Mouse (Mus musculus): ENCODE results near the gene Neurod1. TPM values are rescaled to one million over a fixed set of nuclear protein-coding genes. Genes with fewer than 3 reads are reported as not detected.

Gene Neurod1
- total and polyA plus RNA-seq, 3 experiments = not detected

GRCm38 (mm10) chr2:79442227-79442626 is 14.3 kb downstream of the Neurod1 start:
- no peak overlapping the region for H3K27ac ChIP-seq (ENCODE audit: control insufficient read depth, low read depth, low read length)
- no peaks in the 10 kb centered on the region for H3K79me2 ChIP-seq (ENCODE audit: control insufficient read depth, insufficient read depth, low read length, poor library complexity)
- TF ChIP-seq MEF2A (IDR thresholded peaks at IDR 0.05; ENCODE audit: extremely low read depth, insufficient replicate concordance, low read depth, low read length, poor library complexity, severe bottlenecking) (no peak), USF1 (IDR thresholded peaks at IDR 0.05; ENCODE audit: low read depth, low read length) (no peak), CHD2 (IDR thresholded peaks at IDR 0.05; ENCODE audit: low read length) (no peak), KAT2A (conservative IDR thresholded peaks at IDR 0.05; ENCODE audit: low read depth, low read length) (no peak)
- no peak overlapping the region for H3K4me3 ChIP-seq (ENCODE audit: control insufficient read depth in 1 of 2, insufficient read depth in 1 of 2, low read depth in 2 of 2, low read length in 2 of 2)
- no peak for DNase-seq (ENCODE audit: low read depth, low spot score)
- no peaks in the 10 kb centered on the region for H3K9me3 ChIP-seq (replicated peaks; ENCODE audit: insufficient read depth, low read length)
- no peaks in the 10 kb centered on the region for H3K27me3 ChIP-seq (ENCODE audit: control insufficient read depth in 1 of 2, insufficient read depth in 2 of 2, low read length in 2 of 2)
- no peaks in the 10 kb centered on the region for H3K4me1 ChIP-seq (ENCODE audit: control insufficient read depth in 1 of 2, insufficient read depth in 2 of 2, low read length in 2 of 2)
- H3K9ac ChIP-seq (ENCODE audit: control insufficient read depth, low read depth, low read length, poor library complexity, severe bottlenecking) = no peak overlapping the region
- no peaks in the 10 kb centered on the region for H3K36me3 ChIP-seq (ENCODE audit: control insufficient read depth in 1 of 2, insufficient read depth in 2 of 2, low read length in 2 of 2)

- Histone ChIP-seq H3K9ac (ENCODE audit: control insufficient read depth, low read depth, low read length, poor library complexity, severe bottlenecking) (no peak overlapping the region), H3K4me1 (ENCODE audit: control insufficient read depth in 1 of 2, insufficient read depth in 2 of 2, low read length in 2 of 2) (no peaks in the 10 kb centered on the region), H3K4me3 (ENCODE audit: control insufficient read depth in 1 of 2, insufficient read depth in 1 of 2, low read depth in 2 of 2, low read length in 2 of 2) (no peak overlapping the region), H3K9me3 (replicated peaks; ENCODE audit: insufficient read depth, low read length) (no peaks in the 10 kb centered on the region), H3K36me3 (ENCODE audit: control insufficient read depth in 1 of 2, insufficient read depth in 2 of 2, low read length in 2 of 2) (no peaks in the 10 kb centered on the region), H3K27me3 (ENCODE audit: control insufficient read depth in 1 of 2, insufficient read depth in 2 of 2, low read length in 2 of 2) (peaks cover 0 to 2% of the 10 kb centered on the region in 2 experiments; a peak in 1 of 4 replicates), H3K79me2 (ENCODE audit: control insufficient read depth, insufficient read depth, low read length, poor library complexity) (no peaks in the 10 kb centered on the region), H3K27ac (ENCODE audit: control insufficient read depth, low read depth, low read length) (no peak overlapping the region)
- no peak for DNase-seq (ENCODE audit: low read depth, low spot score)
- TF ChIP-seq UBTF (IDR thresholded peaks at IDR 0.05; ENCODE audit: borderline replicate concordance, insufficient read depth, low read depth, low read length) = no peak
- TF ChIP-seq TAL1 (IDR thresholded peaks at IDR 0.05; ENCODE audit: low read length) = no peak
- TF ChIP-seq SIN3A (IDR thresholded peaks at IDR 0.05; ENCODE audit: low read length) = no peak
- TF ChIP-seq USF1 (IDR thresholded peaks at IDR 0.05; ENCODE audit: low read depth, low read length) = no peak
- TF ChIP-seq MYC (IDR thresholded peaks at IDR 0.05; ENCODE audit: low read depth, low read length) = no peak
- no peak for TF ChIP-seq MAZ (IDR thresholded peaks at IDR 0.05; ENCODE audit: low read depth, low read length)
- TF ChIP-seq NELFE (IDR thresholded peaks at IDR 0.05; ENCODE audit: low read depth, low read length) = no peak
- no peak for TF ChIP-seq CTCF (IDR thresholded peaks at IDR 0.05 in 2 of 3, conservative IDR thresholded peaks at IDR 0.05 in 1 of 3; ENCODE audit: control insufficient read depth in 1 of 3, insufficient read depth in 1 of 3, low read depth in 2 of 3, low read length in 3 of 3, poor library complexity in 1 of 3, severe bottlenecking in 1 of 3)
- no peak for TF ChIP-seq EP300 (IDR thresholded peaks at IDR 0.05; ENCODE audit: low read depth in 1 of 2, low read length in 2 of 2)
- TF ChIP-seq TBP (IDR thresholded peaks at IDR 0.05; ENCODE audit: low read depth, low read length) = no peak
- no peak for TF ChIP-seq GABPA (IDR thresholded peaks at IDR 0.05; ENCODE audit: low read depth, low read length)
- no peak for TF ChIP-seq ZKSCAN1 (IDR thresholded peaks at IDR 0.05; ENCODE audit: low read depth, low read length)
Measured at GRCm38 (mm10) chr2:79430061-79430460, 26.5 kb downstream of the Neurod1 start.

GRCm38 (mm10) chr2:79429650-79430049 is 26.9 kb downstream of the Neurod1 start:
- no peaks in the 10 kb centered on the region for H3K9me3 ChIP-seq (replicated peaks; ENCODE audit: insufficient read depth, low read length)
- H3K27me3 ChIP-seq (ENCODE audit: control insufficient read depth in 1 of 2, insufficient read depth in 2 of 2, low read length in 2 of 2) = peaks cover 0 to 2% of the 10 kb centered on the region in 2 experiments; a peak in 1 of 4 replicates
- H3K79me2 ChIP-seq (ENCODE audit: control insufficient read depth, insufficient read depth, low read length, poor library complexity) = no peaks in the 10 kb centered on the region
- H3K27ac ChIP-seq (ENCODE audit: control insufficient read depth, low read depth, low read length) = no peak overlapping the region
- no peak overlapping the region for H3K4me3 ChIP-seq (ENCODE audit: control insufficient read depth in 1 of 2, insufficient read depth in 1 of 2, low read depth in 2 of 2, low read length in 2 of 2)
- H3K36me3 ChIP-seq (ENCODE audit: control insufficient read depth in 1 of 2, insufficient read depth in 2 of 2, low read length in 2 of 2) = no peaks in the 10 kb centered on the region
- DNase-seq (ENCODE audit: low read depth, low spot score) = no peak
- H3K9ac ChIP-seq (ENCODE audit: control insufficient read depth, low read depth, low read length, poor library complexity, severe bottlenecking) = no peak overlapping the region
- TF ChIP-seq MEF2A (IDR thresholded peaks at IDR 0.05; ENCODE audit: extremely low read depth, insufficient replicate concordance, low read depth, low read length, poor library complexity, severe bottlenecking) (no peak), UBTF (IDR thresholded peaks at IDR 0.05; ENCODE audit: borderline replicate concordance, insufficient read depth, low read depth, low read length) (no peak), BHLHE40 (IDR thresholded peaks at IDR 0.05; ENCODE audit: borderline replicate concordance, low read depth, low read length) (no peak), SIN3A (IDR thresholded peaks at IDR 0.05; ENCODE audit: low read length) (no peak), TBP (IDR thresholded peaks at IDR 0.05; ENCODE audit: low read depth, low read length) (no peak), MYC (IDR thresholded peaks at IDR 0.05; ENCODE audit: low read depth, low read length) (no peak), RAD21 (IDR thresholded peaks at IDR 0.05; ENCODE audit: low read depth, low read length) (no peak), MXI1 (IDR thresholded peaks at IDR 0.05; ENCODE audit: low read depth, low read length) (no peak), MYB (IDR thresholded peaks at IDR 0.05; ENCODE audit: low read depth, low read length) (no peak), NELFE (IDR thresholded peaks at IDR 0.05; ENCODE audit: low read depth, low read length) (no peak), POLR2AphosphoS2 (IDR thresholded peaks at IDR 0.05; ENCODE audit: low read length) (no peak), GABPA (IDR thresholded peaks at IDR 0.05; ENCODE audit: low read depth, low read length) (no peak), USF2 (IDR thresholded peaks at IDR 0.05; ENCODE audit: borderline replicate concordance in 1 of 2, insufficient read depth in 1 of 2, low read depth in 1 of 2, low read length in 2 of 2) (no peak), MAZ (IDR thresholded peaks at IDR 0.05; ENCODE audit: low read depth, low read length) (no peak), NRF1 (IDR thresholded peaks at IDR 0.05; ENCODE audit: insufficient read depth, low read depth, low read length, poor library complexity, severe bottlenecking) (no peak)
- no peaks in the 10 kb centered on the region for H3K4me1 ChIP-seq (ENCODE audit: control insufficient read depth in 1 of 2, insufficient read depth in 2 of 2, low read length in 2 of 2)
